Mouse (Mus musculus): ENCODE measurements around the gene Mis18bp1. TPM values are rescaled to one million over a fixed set of nuclear protein-coding genes. Genes with fewer than 3 reads are reported as not detected.

Gene Mis18bp1
- polyA plus RNA-seq, 1 experiment from 2014 or later = 8.1 TPM

GRCm38 (mm10) chr12:65111503-65111902 lies 60.9 kb downstream of the Mis18bp1 start:
- H3K36me3 ChIP-seq (ENCODE audit: inconsistent target) = no peaks in the 10 kb centered on the region

GRCm38 (mm10) chr12:65108746-65109145 lies 63.7 kb downstream of the Mis18bp1 start:
- no peak overlapping the region for H3K27ac ChIP-seq
- no peaks in the 10 kb centered on the region for H3K36me3 ChIP-seq (ENCODE audit: inconsistent target)
- H3K79me2 ChIP-seq (ENCODE audit: inconsistent target) = no peaks in the 10 kb centered on the region
- no peak overlapping the region for H3K4me3 ChIP-seq (ENCODE audit: inconsistent target)
- WGBS (ENCODE audit: missing documents) = 100% methylated on average over 1 of the region's 1 CpGs

More at GRCm38 (mm10) chr12:65111503-65111902, 60.9 kb downstream of the Mis18bp1 start:
- H3K4me3 ChIP-seq (ENCODE audit: inconsistent target) = no peak overlapping the region
- WGBS (ENCODE audit: missing documents) = 50% methylated on average over 3 of the region's 3 CpGs
- H3K79me2 ChIP-seq (ENCODE audit: inconsistent target) = no peaks in the 10 kb centered on the region
- no peak overlapping the region for H3K27ac ChIP-seq

Other genes with a start within 250 kb of the Mis18bp1 start
- gene Klhl28, start 207.1 kb downstream of the Mis18bp1 start, polyA plus RNA-seq (2018) = 8.7 to 11.9 TPM (median 8.8 TPM) in 3 replicates
- gene Togaram1, start 206.8 kb downstream of the Mis18bp1 start, polyA plus RNA-seq (2018) = 12.3 to 16.6 TPM (median 15.6 TPM) in 3 replicates
- gene Prpf39, start 136.3 kb downstream of the Mis18bp1 start, polyA plus RNA-seq (2018) = 15.7 to 24.7 TPM (median 24.3 TPM) in 3 replicates
- 40.8 to 95.0 TPM (median 60.5 TPM) in 3 replicates for gene Fkbp3, start 98.6 kb downstream of the Mis18bp1 start, polyA plus RNA-seq (2018)
- 2.3 to 5.2 TPM (median 5.0 TPM) in 3 replicates for gene Fancm, start 97.0 kb downstream of the Mis18bp1 start, polyA plus RNA-seq (2018)
- gene Wdr20rt, start 52.9 kb upstream of the Mis18bp1 start, polyA plus RNA-seq (2018) = not detected in 3 replicates

All from macrophage (primary cell).